Mouse (Mus musculus): Measurements from ENCODE around the gene C4b. TPM values are rescaled to one million over a fixed set of nuclear protein-coding genes. Genes with fewer than 3 reads are reported as not detected.

C4b gene
- total and polyA plus RNA-seq, 3 experiments, result not detected

DNA sequence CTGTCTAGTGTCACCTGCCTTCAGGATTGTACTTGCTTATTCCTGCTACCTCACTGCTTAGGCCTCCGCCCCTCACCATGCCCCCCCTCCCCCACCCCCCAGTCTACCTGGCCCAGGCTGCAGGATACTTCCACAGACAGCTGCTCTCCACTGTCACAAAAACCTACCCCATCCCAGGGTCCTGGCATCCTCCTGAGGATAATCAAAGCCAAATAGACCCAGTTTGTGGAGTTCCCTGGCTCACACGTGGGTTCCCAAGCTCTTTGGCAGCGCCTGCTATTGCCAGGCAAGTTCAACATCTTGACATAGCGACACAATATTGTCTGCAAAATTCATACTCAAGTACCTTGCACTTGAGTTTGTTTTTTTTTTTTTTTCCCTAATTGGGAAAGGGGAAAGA, 63.1 kb downstream of the C4b start:
- Histone ChIP-seq H3K4me1 (ENCODE audit: control insufficient read depth in 1 of 2, insufficient read depth in 2 of 2) (peaks cover 10 to 19% of the 10 kb centered on the region in 2 experiments; a peak in 3 of 4 replicates), H3K9me3 (replicated peaks; ENCODE audit: low read length) (no peaks in the 10 kb centered on the region), H3K79me2 (replicated peaks; ENCODE audit: control insufficient read depth, extremely low read depth, insufficient read depth, poor library complexity, severe bottlenecking) (no peaks in the 10 kb centered on the region), H3K9ac (ENCODE audit: insufficient read depth, low read depth) (no peak overlapping the region), H3K4me3 (replicated peaks in 1 of 3; ENCODE audit: low read depth in 2 of 3, low read length in 2 of 3, poor library complexity in 1 of 3) (no peak overlapping the region), H3K27me3 (replicated peaks) (peaks cover 95% of the 10 kb centered on the region), H3K27ac (ENCODE audit: insufficient read depth, low read depth) (no peak overlapping the region), H3K4me2 (ENCODE audit: insufficient read depth, low read depth, poor library complexity, severe bottlenecking) (no peak overlapping the region), H3K36me3 (replicated peaks in 1 of 2; ENCODE audit: control insufficient read depth in 1 of 2, insufficient read depth in 1 of 2, low read length in 1 of 2) (no peaks in the 10 kb centered on the region)
- TF ChIP-seq CHD1 (IDR thresholded peaks at IDR 0.05; ENCODE audit: low read depth, low read length), result no peak
- TF ChIP-seq SIN3A (IDR thresholded peaks at IDR 0.05; ENCODE audit: low read length), result no peak
- no peak for TF ChIP-seq E2F4 (IDR thresholded peaks at IDR 0.05; ENCODE audit: insufficient replicate concordance, low read depth, low read length)
- no peak for TF ChIP-seq ZC3H11A (IDR thresholded peaks at IDR 0.05; ENCODE audit: low read depth, low read length)
- TF ChIP-seq TBP (conservative IDR thresholded peaks at IDR 0.05; ENCODE audit: low read depth, low read length), result no peak
- no peak for TF ChIP-seq USF1 (IDR thresholded peaks at IDR 0.05; ENCODE audit: low read depth, low read length)
- no peak for TF ChIP-seq JUND (conservative IDR thresholded peaks at IDR 0.05; ENCODE audit: low read depth, low read length)
- TF ChIP-seq MXI1 (IDR thresholded peaks at IDR 0.05; ENCODE audit: low read depth, low read length), result no peak
- no peak for TF ChIP-seq MAFK (IDR thresholded peaks at IDR 0.05; ENCODE audit: insufficient replicate concordance, low read length)
- no peak for TF ChIP-seq TCF12 (IDR thresholded peaks at IDR 0.05; ENCODE audit: low read depth, low read length)
- no peak for TF ChIP-seq ZMIZ1 (IDR thresholded peaks at IDR 0.05; ENCODE audit: low read depth, low read length)
- no peak for TF ChIP-seq IRF4 (IDR thresholded peaks at IDR 0.05; ENCODE audit: low read depth, low read length)
- TF ChIP-seq CTCF (conservative IDR thresholded peaks at IDR 0.05 in 1 of 2, IDR thresholded peaks at IDR 0.05 in 1 of 2; ENCODE audit: low read depth in 2 of 2, low read length in 2 of 2), result no peak
- TF ChIP-seq MYC (IDR thresholded peaks at IDR 0.05; ENCODE audit: low read depth, low read length), result no peak
- no peak for DNase-seq (ENCODE audit: extremely low read depth)
- dilution Hi-C loops (cut with MboI; ENCODE audit: extremely low pct_ligation_motif_present, extremely low pct_unique_long_range_greater_than_20kb, low sequenced_read_pairs) (no loop called here), in situ Hi-C loops (cut with MboI; ENCODE audit: low pct_ligation_motif_present, low pct_unique_long_range_greater_than_20kb, low sequenced_read_pairs) (no loop called here)

DNA sequence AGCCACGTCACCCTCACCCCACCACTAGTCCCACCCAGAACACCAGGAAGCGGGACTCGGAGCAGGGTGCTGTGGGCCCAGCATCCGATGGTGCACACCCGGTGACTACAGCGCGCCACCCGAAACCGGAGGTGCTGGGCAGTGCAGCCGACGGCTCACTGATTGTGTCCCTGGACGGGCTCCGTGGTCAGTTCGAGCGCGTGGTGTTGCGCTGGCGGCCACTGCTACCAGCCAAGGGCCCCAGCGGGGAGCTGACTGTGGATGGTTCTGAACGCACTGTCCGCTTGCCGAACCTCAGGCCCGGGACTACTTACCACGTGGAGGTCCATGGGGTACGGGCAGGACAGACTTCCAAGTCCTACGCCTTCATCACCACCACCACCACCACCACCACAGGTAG, 63.5 kb downstream of the C4b start:
- no peak for DNase-seq (ENCODE audit: extremely low read depth)
- Histone ChIP-seq H3K4me2 (ENCODE audit: insufficient read depth, low read depth, poor library complexity, severe bottlenecking) (no peak overlapping the region), H3K27ac (ENCODE audit: insufficient read depth, low read depth) (no peak overlapping the region), H3K4me1 (ENCODE audit: control insufficient read depth in 1 of 2, insufficient read depth in 2 of 2) (peaks cover 10 to 19% of the 10 kb centered on the region in 2 experiments; a peak in 3 of 4 replicates), H3K9ac (ENCODE audit: insufficient read depth, low read depth) (no peak overlapping the region), H3K36me3 (replicated peaks in 1 of 2; ENCODE audit: control insufficient read depth in 1 of 2, insufficient read depth in 1 of 2, low read length in 1 of 2) (no peaks in the 10 kb centered on the region), H3K27me3 (replicated peaks) (peaks cover 95% of the 10 kb centered on the region), H3K4me3 (replicated peaks in 1 of 3; ENCODE audit: low read depth in 2 of 3, low read length in 2 of 3, poor library complexity in 1 of 3) (no peak overlapping the region), H3K79me2 (replicated peaks; ENCODE audit: control insufficient read depth, extremely low read depth, insufficient read depth, poor library complexity, severe bottlenecking) (no peaks in the 10 kb centered on the region), H3K9me3 (replicated peaks; ENCODE audit: low read length) (no peaks in the 10 kb centered on the region)
- TF ChIP-seq POLR2AphosphoS2 (IDR thresholded peaks at IDR 0.05; ENCODE audit: low read depth, low read length) (no peak), MAX (IDR thresholded peaks at IDR 0.05; ENCODE audit: low read length) (no peak), ZMIZ1 (IDR thresholded peaks at IDR 0.05; ENCODE audit: low read depth, low read length) (no peak), ELF1 (IDR thresholded peaks at IDR 0.05; ENCODE audit: low read depth, low read length) (no peak), NRF1 (IDR thresholded peaks at IDR 0.05; ENCODE audit: low read depth, low read length) (no peak), ZC3H11A (IDR thresholded peaks at IDR 0.05; ENCODE audit: low read depth, low read length) (no peak), TBP (conservative IDR thresholded peaks at IDR 0.05; ENCODE audit: low read depth, low read length) (no peak), BHLHE40 (IDR thresholded peaks at IDR 0.05; ENCODE audit: low read depth, low read length) (no peak), GABPA (IDR thresholded peaks at IDR 0.05; ENCODE audit: insufficient replicate concordance, low read depth, low read length) (no peak), NELFE (IDR thresholded peaks at IDR 0.05; ENCODE audit: low read depth, low read length) (no peak), ZNF384 (IDR thresholded peaks at IDR 0.05; ENCODE audit: low read depth, low read length) (no peak)
- in situ Hi-C loops (cut with MboI; ENCODE audit: low pct_ligation_motif_present, low pct_unique_long_range_greater_than_20kb, low sequenced_read_pairs) (no loop called here), dilution Hi-C loops (cut with MboI; ENCODE audit: extremely low pct_ligation_motif_present, extremely low pct_unique_long_range_greater_than_20kb, low sequenced_read_pairs) (no loop called here)

Other genes with a start within 250 kb of the C4b start
Only the 20 nearest of the 30 such genes appear.
- gene Gpsm3, start 154.1 kb downstream of the C4b start, total RNA-seq (2012; rRNA removed), result 14.9 and 18.2 TPM in 2 replicates
- 8.5 and 13.0 TPM in 2 replicates for gene Gpsm3, start 154.1 kb downstream of the C4b start, total RNA-seq (2014; rRNA removed)
- gene Gpsm3, start 154.1 kb downstream of the C4b start, polyA plus RNA-seq (2012; ENCODE audit: insufficient read length, low read depth), result 38.7 and 52.6 TPM in 2 replicates
- gene Pbx2, start 152.6 kb downstream of the C4b start, total RNA-seq (2012; rRNA removed), result 34.8 and 41.0 TPM in 2 replicates
- gene Pbx2, start 152.6 kb downstream of the C4b start, total RNA-seq (2014; rRNA removed), result 30.0 and 31.9 TPM in 2 replicates
- 41.7 and 50.5 TPM in 2 replicates for gene Pbx2, start 152.6 kb downstream of the C4b start, polyA plus RNA-seq (2012; ENCODE audit: insufficient read length, low read depth)
- 0.76 and 0.81 TPM in 2 replicates for gene Ager, start 146.0 kb downstream of the C4b start, total RNA-seq (2012; rRNA removed)
- gene Ager, start 146.0 kb downstream of the C4b start, total RNA-seq (2014; rRNA removed), result 0.55 and 0.92 TPM in 2 replicates
- gene Ager, start 146.0 kb downstream of the C4b start, polyA plus RNA-seq (2012; ENCODE audit: insufficient read length, low read depth), result 3.5 and 4.1 TPM in 2 replicates
- gene Rnf5, start 140.2 kb downstream of the C4b start, total RNA-seq (2012; rRNA removed), result 16.5 and 20.6 TPM in 2 replicates
- 6.5 and 8.4 TPM in 2 replicates for gene Rnf5, start 140.2 kb downstream of the C4b start, total RNA-seq (2014; rRNA removed)
- gene Rnf5, start 140.2 kb downstream of the C4b start, polyA plus RNA-seq (2012; ENCODE audit: insufficient read length, low read depth), result 35.1 and 48.9 TPM in 2 replicates
- 39.3 and 47.4 TPM in 2 replicates for gene Agpat1, start 139.6 kb downstream of the C4b start, total RNA-seq (2012; rRNA removed)
- gene Agpat1, start 139.6 kb downstream of the C4b start, total RNA-seq (2014; rRNA removed), result 9.9 and 11.2 TPM in 2 replicates
- gene Agpat1, start 139.6 kb downstream of the C4b start, polyA plus RNA-seq (2012; ENCODE audit: insufficient read length, low read depth), result 37.7 and 44.4 TPM in 2 replicates
- 0.13 TPM in 1 of 2 replicates, not detected in the other for gene Egfl8, start 127.9 kb downstream of the C4b start, total RNA-seq (2012; rRNA removed)
- gene Egfl8, start 127.9 kb downstream of the C4b start, total RNA-seq (2014; rRNA removed), result not detected in 2 replicates
- not detected in 2 replicates for gene Egfl8, start 127.9 kb downstream of the C4b start, polyA plus RNA-seq (2012; ENCODE audit: insufficient read length, low read depth)
- gene Ppt2, start 115.4 kb downstream of the C4b start, total RNA-seq (2012; rRNA removed), result 0.76 and 1.9 TPM in 2 replicates
- gene Ppt2, start 115.4 kb downstream of the C4b start, total RNA-seq (2014; rRNA removed), result 0.24 TPM in 1 of 2 replicates, not detected in the other
- 0.60 and 0.84 TPM in 2 replicates for gene Ppt2, start 115.4 kb downstream of the C4b start, polyA plus RNA-seq (2012; ENCODE audit: insufficient read length, low read depth)
- not detected in 2 replicates for gene Prrt1, start 114.3 kb downstream of the C4b start, total RNA-seq (2012; rRNA removed)
- not detected in 2 replicates for gene Prrt1, start 114.3 kb downstream of the C4b start, total RNA-seq (2014; rRNA removed)
- gene Prrt1, start 114.3 kb downstream of the C4b start, polyA plus RNA-seq (2012; ENCODE audit: insufficient read length, low read depth), result not detected in 2 replicates
- 5.5 and 6.8 TPM in 2 replicates for gene Fkbpl, start 99.1 kb downstream of the C4b start, total RNA-seq (2012; rRNA removed)
- gene Fkbpl, start 99.1 kb downstream of the C4b start, total RNA-seq (2014; rRNA removed), result 6.8 and 8.2 TPM in 2 replicates
- gene Fkbpl, start 99.1 kb downstream of the C4b start, polyA plus RNA-seq (2012; ENCODE audit: insufficient read length, low read depth), result 5.6 and 6.2 TPM in 2 replicates
- gene Atf6b, start 96.7 kb downstream of the C4b start, total RNA-seq (2012; rRNA removed), result 34.3 and 34.5 TPM in 2 replicates
- gene Atf6b, start 96.7 kb downstream of the C4b start, total RNA-seq (2014; rRNA removed), result 18.9 and 20.2 TPM in 2 replicates
- 54.3 and 59.6 TPM in 2 replicates for gene Atf6b, start 96.7 kb downstream of the C4b start, polyA plus RNA-seq (2012; ENCODE audit: insufficient read length, low read depth)
- gene Tnxb, start 73.3 kb downstream of the C4b start, total RNA-seq (2012; rRNA removed), result not detected in 2 replicates
- not detected in 2 replicates for gene Tnxb, start 73.3 kb downstream of the C4b start, total RNA-seq (2014; rRNA removed)
- gene Tnxb, start 73.3 kb downstream of the C4b start, polyA plus RNA-seq (2012; ENCODE audit: insufficient read length, low read depth), result not detected in 2 replicates
- gene Cyp21a1, start 60.7 kb upstream of the C4b start, total RNA-seq (2012; rRNA removed), result not detected in 2 replicates
- not detected in 2 replicates for gene Cyp21a1, start 60.7 kb upstream of the C4b start, total RNA-seq (2014; rRNA removed)
- gene Cyp21a1, start 60.7 kb upstream of the C4b start, polyA plus RNA-seq (2012; ENCODE audit: insufficient read length, low read depth), result not detected in 2 replicates
- 27.7 and 32.9 TPM in 2 replicates for gene Stk19, start 93.1 kb upstream of the C4b start, total RNA-seq (2012; rRNA removed)
- 21.2 and 22.6 TPM in 2 replicates for gene Stk19, start 93.1 kb upstream of the C4b start, total RNA-seq (2014; rRNA removed)
- gene Stk19, start 93.1 kb upstream of the C4b start, polyA plus RNA-seq (2012; ENCODE audit: insufficient read length, low read depth), result 37.1 and 41.3 TPM in 2 replicates
- 16.3 and 17.2 TPM in 2 replicates for gene Dxo, start 93.1 kb upstream of the C4b start, total RNA-seq (2012; rRNA removed)
- gene Dxo, start 93.1 kb upstream of the C4b start, total RNA-seq (2014; rRNA removed), result 6.3 and 10.0 TPM in 2 replicates
- gene Dxo, start 93.1 kb upstream of the C4b start, polyA plus RNA-seq (2012; ENCODE audit: insufficient read length, low read depth), result 26.9 and 31.6 TPM in 2 replicates
- 50.5 and 52.9 TPM in 2 replicates for gene Skiv2l, start 106.3 kb upstream of the C4b start, total RNA-seq (2012; rRNA removed)
- 22.0 and 26.1 TPM in 2 replicates for gene Skiv2l, start 106.3 kb upstream of the C4b start, total RNA-seq (2014; rRNA removed)
- 35.2 and 44.1 TPM in 2 replicates for gene Skiv2l, start 106.3 kb upstream of the C4b start, polyA plus RNA-seq (2012; ENCODE audit: insufficient read length, low read depth)
- 55.6 and 60.0 TPM in 2 replicates for gene Nelfe, start 106.5 kb upstream of the C4b start, total RNA-seq (2012; rRNA removed)
- gene Nelfe, start 106.5 kb upstream of the C4b start, total RNA-seq (2014; rRNA removed), result 38.7 and 39.6 TPM in 2 replicates
- 159 and 177 TPM in 2 replicates for gene Nelfe, start 106.5 kb upstream of the C4b start, polyA plus RNA-seq (2012; ENCODE audit: insufficient read length, low read depth)
- gene Cfb, start 118.6 kb upstream of the C4b start, total RNA-seq (2012; rRNA removed), result 0.25 and 0.34 TPM in 2 replicates
- gene Cfb, start 118.6 kb upstream of the C4b start, total RNA-seq (2014; rRNA removed), result not detected in 2 replicates
- gene Cfb, start 118.6 kb upstream of the C4b start, polyA plus RNA-seq (2012; ENCODE audit: insufficient read length, low read depth), result 3.4 and 5.9 TPM in 2 replicates
- 6.9 and 9.3 TPM in 2 replicates for gene Zbtb12, start 135.6 kb upstream of the C4b start, total RNA-seq (2012; rRNA removed)
- 2.2 and 2.4 TPM in 2 replicates for gene Zbtb12, start 135.6 kb upstream of the C4b start, total RNA-seq (2014; rRNA removed)
- 8.0 and 8.5 TPM in 2 replicates for gene Zbtb12, start 135.6 kb upstream of the C4b start, polyA plus RNA-seq (2012; ENCODE audit: insufficient read length, low read depth)
- not detected in 2 replicates for gene Gm20547, start 138.2 kb upstream of the C4b start, total RNA-seq (2012; rRNA removed)
- gene Gm20547, start 138.2 kb upstream of the C4b start, total RNA-seq (2014; rRNA removed), result not detected in 2 replicates
- gene Gm20547, start 138.2 kb upstream of the C4b start, polyA plus RNA-seq (2012; ENCODE audit: insufficient read length, low read depth), result not detected in 2 replicates
- 2.3 and 3.1 TPM in 2 replicates for gene C2, start 154.4 kb upstream of the C4b start, total RNA-seq (2012; rRNA removed)
- 0.69 and 1.3 TPM in 2 replicates for gene C2, start 154.4 kb upstream of the C4b start, total RNA-seq (2014; rRNA removed)
- 4.3 and 6.6 TPM in 2 replicates for gene C2, start 154.4 kb upstream of the C4b start, polyA plus RNA-seq (2012; ENCODE audit: insufficient read length, low read depth)

All from CH12.LX (cell line).